Mouse (Mus musculus) right cerebral cortex, adult 2 months (tissue): ENCODE results near the gene Mttp.

Experiments used
- DNase-seq, 2 experiments: peaks; one replicate each; pipeline ENCODE4 v3.0.0; 2021 to 2022; ENCODE audit warnings: low spot score in 2 of 2

The Mttp gene

DNA sequence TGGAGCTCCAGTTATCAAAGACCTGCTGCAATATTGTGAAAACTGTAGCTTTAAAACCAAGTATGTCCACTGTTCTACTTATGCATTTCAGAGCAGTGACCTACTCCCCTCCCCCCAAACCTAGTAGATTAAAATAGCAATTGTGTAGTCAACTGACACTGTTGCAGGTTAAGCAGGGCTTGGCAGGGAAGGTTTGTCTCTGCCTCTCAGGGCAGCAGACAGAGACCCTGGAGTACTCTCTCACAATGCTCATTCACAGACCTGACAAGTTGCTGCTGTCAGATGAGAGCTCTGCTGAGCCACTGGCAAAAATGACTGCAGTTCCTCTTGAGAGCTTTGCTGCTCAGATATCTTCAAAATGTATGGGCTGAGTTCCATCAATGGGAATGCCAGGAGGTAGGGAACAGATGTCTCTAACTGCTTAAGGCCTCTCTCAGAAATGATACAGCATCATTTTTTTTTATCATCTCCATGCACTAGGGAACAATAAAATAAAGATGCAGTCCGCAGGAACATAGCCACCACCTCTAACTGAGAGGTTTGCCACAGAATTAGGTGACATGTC lies 61.6 kb downstream of the Mttp start:
- peak in 1 of 2 experiments; percentile 22 for DNase-seq

DNA sequence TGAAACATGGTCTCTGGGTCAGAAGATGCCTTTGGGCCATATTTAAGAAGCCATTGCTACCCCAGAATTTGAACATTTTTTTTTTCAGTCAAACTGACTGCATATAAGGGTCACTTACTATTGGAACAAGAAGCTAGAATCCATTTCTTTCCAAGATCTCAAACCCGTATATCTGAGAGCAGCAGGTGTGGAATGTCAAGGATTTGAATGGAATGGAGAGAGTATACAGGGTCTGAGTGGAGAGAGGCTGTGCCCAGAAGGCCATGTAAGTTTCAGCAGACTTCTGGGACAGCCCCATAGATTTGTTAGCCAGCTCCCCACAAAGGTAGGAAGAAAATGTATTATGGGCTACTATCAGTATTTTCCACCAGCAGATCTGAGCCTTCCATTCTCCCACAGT lies 66.1 kb downstream of the Mttp start:
- no peak for DNase-seq

DNA sequence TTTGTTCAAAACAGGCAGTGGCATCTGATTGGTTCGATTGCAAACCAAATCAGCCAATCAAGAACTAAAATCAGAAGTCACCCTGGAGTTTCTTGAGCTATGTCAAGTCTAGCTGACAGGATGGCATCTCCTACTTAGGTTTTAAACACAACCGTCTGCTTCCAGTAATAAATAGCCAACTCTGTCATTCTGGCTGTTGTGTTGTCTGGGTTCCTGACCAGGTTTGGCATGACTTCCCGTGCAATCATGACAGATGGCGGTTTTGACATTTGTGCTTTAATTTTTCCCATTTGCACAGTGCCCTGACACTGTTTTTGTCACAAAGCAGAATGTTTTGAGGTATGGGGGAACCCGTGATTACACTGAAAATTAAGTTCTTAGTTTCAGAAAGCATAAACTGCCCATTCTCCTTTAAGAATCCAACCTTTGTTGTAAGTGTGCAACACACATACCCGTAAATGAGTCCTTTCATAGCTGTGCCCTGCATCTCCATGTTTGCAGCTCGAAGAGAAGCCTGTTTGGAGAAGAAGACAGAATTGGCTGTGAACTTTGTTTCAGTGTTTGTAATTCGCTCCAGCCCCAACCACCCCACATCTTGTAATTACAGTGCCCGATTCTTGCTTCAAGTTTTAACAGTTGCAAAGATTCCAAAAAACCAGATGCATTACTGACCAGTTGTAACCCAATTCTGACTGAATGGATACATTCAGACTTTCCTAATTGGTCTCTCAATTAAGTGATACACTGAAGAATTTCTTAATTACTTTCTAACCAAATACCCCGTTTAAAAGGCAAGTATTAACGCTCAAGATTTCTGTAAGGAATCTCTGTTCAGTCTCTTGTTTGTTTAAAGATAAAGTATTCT lies 67.1 kb downstream of the Mttp start:
- no peak for DNase-seq

DNA sequence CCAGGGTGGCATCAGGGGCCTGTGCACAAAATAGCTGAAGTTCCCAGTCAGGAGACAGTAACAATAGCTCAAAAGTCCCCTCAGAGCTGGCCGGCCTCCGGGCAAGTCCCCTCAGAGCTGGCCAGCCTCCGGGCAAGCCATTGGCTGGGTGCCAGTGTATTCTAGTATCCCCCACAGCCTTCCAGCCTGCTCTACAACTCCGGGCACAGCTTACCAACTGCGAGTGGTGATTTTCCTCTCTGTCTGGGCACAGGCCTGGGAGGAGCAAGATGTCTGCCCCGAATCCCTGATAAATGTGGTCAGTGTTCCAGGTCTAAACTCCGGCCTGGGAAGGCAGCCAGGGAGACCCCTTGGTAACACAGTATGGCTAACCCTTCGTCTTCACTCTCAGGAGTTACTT lies 69.6 kb downstream of the Mttp start:
- DNase-seq = no peak

DNA sequence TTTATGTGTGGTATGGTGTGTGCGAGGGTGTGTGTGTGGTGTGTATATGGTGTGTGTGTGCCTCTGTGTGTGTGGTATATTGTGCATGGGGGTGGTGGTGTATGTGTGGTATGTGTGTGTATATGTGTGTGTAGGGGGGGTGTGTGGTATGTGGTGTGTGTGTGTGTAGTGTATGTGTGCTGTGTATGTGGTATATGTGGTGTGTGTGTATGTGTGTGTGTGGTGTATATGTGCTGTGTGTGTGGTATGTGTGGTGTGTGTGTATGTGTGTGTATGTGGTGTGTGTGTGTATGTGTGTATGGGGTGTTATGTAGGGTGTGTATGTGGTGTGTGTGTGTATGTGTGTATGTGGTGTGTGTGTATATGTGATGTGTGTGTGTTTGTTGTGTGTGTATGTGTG lies 70.6 kb downstream of the Mttp start:
- no peak for DNase-seq

DNA sequence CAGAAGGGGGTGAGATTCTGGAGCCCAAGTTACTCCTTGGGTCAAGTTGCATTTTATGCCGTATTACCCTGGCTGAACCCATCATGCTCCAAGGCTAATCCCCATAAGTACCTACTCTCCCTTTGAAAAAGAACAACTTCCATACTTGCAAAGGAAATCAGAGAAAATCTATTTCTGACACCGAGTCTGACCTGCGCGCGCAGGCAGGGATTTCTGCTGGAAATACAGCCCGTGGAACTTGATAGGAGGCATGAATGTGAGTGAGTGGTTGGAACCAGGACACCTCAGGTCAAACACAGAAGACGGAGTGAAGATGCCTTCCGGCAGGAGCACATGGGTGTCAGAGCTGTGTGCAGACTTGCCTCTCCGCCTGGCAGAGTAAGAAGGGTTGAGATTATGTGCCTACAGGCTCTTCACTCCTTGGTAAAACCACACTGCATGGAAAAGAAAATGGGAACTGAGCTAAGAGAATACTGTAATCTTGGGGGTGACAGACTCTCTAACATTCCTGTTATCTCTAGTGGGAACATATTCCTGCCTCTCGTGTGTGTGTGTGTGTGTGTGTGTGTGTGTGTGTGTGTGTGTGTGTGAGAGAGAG lies 73.2 kb downstream of the Mttp start:
- DNase-seq = no peak

DNA sequence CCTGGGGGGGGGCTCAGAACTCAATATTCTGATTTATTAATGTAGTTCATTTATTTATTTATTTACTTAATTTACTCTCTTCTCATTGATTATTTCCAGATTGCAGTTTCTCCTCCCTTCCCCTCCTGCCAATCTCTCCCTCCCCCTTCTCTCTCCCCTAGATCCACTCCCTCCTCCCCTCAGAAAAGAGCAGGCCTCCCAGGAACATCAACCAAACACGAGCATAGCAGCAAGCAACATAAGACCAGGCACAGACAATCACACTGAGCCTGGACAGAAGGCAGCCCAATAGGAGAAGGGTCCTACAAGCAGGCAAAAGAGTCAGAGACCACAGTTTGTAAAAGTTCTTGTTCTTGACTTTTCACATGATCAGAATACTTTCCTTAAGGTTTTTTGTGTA lies 73.8 kb downstream of the Mttp start:
- DNase-seq = no peak

DNA sequence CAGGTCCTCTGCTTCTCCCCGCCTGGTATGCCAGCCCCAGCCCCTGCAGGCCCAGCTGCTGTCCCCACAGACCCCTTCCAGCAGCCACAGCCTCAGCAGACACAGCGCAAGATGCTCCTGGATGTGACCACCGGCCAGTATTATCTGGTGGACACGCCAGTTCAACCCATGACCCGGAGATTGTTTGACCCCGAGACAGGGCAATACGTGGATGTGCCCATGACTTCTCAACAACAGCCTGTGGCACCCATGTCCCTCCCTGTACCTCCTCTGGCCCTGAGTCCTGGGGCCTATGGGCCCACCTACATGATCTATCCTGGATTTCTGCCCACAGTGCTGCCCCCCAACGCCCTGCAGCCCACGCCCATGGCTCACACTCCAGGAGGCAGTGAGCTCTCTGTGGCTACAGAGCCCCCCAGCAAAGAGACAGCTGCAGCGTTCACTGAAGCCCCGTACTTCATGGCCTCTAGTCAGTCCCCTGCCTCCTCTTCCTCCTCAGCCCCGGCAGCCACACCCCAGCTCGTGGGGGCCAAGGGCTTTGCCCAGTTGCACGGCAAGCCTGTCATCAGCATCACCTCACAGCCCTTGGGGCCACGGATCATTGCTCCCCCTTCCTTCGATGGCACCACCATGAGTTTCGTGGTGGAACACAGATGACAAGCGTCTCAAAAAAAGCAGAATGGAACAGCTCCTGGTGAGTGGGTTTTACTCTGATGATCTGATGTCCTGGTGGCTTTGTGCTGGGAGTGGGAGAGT lies 74.8 kb downstream of the Mttp start:
- no peak for DNase-seq

DNA sequence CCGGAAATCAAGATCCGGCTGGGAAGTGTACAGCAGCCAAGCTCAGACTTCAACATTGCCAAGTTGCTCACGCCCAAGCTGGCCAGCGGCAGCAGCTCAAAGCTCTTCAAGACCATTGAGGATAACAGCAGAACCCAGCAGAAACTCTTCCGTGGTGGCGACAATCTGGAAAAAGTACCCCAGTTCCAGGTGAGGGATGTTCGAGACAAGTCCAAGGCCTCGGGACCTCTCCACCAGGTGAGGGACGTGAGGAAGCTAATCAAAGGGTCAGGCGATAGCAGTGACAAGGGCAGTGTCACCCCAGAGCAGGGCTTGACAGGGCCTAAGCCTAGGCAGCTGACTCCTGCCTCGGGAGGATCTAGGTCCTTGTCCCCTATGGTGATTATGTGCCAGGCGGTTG lies 76.7 kb downstream of the Mttp start:
- DNase-seq = no peak

DNA sequence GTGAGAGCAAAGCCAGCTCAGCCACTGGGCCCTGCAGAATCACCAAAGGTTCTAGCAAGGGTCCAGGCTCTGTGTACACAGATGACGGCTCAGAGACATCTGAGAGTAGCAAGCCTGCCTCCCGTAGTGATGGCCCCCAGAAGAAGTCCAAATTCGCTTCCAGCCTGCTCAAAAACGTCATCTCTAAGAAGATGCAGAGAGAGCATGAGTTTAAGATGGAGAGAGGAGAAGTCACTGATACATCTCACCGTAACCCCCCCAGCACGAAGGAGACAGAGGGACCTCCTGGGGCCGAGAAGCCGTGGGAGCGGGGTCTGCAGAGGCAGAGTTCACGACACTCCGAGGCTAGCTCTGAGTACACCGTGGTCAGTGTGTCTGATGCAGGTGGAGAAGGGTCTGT lies 77.5 kb downstream of the Mttp start, which contains the start of gene Gm5105:
Gm5105 (minus strand) TSS at position 101 of the 400 bp plus-strand sequence.
- no peak for DNase-seq

DNA sequence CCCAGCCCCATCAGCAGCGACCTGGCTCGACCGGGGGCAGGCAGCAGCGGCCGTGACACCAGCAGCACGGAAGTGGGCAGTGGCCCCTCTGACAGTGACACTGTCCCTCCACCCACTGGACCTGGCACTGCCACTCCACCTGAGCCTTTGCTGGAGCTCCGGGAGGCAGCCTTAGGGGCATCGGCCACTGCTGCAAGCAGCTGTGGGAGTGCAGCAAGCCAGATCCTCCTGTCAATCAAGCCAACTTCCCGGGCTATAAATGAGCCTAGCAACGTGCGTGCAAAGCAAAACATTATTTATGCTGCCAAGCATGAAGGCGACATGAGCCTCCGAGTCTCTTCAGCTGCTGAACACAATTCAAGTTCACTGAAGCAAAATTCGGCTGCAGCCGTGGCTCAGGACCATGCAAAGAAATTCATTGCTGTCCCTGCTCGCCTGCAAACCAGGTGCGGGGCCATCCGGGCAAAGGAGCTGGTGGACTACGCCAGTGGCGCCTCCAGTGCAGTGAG lies 78.4 kb downstream of the Mttp start:
- peak in 1 of 2 experiments; percentile 35 for DNase-seq

DNA sequence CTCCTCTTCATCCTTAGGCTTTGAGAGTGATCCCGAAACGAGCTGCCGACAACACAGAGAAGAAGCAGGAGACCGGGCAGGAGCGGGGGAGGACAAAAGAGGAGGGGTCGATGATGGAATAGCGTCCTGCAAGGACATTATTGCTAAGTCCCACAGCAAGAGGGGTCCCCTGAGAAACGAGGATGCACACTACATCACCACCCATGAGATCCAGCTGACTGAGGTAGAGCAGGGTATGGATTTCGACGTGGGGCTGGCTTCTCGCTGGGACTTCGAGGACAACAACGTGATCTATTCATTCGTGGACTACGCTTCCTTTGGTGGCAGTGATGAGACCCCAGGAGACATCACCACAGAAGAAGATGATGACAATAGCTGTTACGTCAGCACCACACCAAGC lies 78.8 kb downstream of the Mttp start:
- no peak for DNase-seq

DNA sequence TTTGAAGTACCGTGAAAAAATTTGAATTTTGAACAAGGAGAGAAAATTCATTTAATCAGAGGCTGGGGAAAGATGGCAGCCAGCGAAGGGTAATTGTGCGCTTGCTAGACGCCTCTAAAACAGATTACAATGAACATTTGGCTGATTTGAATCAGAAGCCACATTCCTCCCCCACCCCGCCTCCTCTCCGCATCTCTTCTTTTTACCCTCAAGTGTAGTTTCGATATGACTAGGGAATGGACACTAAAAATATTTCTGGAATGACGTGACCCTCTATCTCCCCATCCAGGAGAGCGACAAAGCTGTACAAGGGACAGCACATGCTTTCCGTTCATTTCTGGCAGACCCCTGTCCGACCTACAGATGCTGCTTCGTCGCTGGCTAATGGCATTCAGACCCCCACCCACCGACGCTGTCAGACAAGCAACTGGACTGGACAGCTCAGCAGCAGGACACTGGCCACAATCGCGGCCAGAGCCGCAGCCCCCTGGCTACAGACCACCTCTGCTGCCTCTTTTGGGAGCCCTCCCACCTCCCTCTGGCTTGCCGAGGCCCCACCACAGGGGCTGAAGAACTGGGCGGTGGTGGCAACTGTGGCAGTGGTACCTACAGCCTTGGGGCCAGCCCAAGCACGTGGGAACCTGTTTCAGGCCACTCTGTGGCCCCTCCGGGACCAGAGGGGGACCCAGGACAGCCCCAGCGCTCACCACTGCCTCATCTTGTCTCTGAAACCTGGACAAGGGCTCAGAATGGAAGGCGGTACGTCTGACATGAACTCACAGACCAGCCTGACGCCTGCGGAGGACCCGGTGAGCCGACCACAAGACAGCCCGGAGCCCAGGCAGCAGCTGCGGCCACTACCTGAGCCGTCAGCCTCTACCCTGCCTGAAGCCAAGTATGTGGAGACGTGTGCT lies 79.8 kb downstream of the Mttp start, which contains the start of gene 1110002E22Rik:
1110002E22Rik (plus strand) TSS at position 321 of the 914 bp plus-strand sequence.
- DNase-seq = peak; percentile 45 to 59

DNA sequence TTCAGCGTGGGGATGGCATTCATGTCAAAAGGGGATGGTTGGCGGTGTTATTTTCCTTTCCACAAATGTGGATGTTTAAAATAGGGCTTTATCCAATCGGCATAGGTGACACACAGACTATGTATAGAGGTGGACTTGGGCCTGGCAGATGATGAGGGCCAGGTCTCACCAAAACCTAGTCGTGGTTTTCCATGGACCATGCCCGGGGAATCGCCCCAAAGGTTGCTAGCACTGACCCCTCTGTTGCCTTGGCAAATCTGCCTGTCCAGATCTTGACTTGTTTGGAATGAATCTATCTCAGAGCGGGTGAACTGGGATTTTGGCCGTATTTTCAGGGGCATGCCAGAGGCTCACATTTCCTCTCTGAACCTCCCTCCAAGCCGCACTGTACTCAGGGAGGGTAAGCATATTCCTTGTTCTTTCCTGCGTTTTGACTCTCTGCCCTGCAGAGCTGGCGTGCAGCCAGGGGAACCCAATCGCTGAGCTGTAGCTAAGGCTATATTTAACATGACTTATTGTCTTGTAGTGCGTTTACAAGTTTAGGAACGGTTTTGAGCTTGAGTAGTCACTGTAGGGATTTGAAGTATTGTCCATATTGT lies 80.9 kb downstream of the Mttp start:
- peak in 1 of 2 experiments; percentile 21 for DNase-seq

DNA sequence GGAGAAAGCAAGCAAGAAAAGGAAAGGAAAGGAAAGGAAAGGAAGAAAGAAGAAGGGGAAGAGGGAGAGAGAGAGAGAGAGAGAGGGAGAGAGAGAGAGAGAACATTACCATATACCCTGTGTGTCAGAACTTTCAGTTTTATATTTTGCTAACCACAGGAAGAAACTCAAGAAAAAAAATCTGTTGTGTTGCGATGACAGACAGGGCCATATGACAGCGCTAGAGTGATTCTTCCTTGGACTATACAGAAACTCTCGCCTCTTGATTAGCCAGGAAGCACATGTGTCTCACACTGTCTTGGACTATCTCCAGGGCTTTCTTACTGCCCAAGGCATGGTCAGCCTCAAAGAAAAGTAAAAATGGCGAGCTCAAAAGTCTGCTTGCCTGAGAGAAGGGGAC lies 82.1 kb downstream of the Mttp start:
- DNase-seq = no peak

DNA sequence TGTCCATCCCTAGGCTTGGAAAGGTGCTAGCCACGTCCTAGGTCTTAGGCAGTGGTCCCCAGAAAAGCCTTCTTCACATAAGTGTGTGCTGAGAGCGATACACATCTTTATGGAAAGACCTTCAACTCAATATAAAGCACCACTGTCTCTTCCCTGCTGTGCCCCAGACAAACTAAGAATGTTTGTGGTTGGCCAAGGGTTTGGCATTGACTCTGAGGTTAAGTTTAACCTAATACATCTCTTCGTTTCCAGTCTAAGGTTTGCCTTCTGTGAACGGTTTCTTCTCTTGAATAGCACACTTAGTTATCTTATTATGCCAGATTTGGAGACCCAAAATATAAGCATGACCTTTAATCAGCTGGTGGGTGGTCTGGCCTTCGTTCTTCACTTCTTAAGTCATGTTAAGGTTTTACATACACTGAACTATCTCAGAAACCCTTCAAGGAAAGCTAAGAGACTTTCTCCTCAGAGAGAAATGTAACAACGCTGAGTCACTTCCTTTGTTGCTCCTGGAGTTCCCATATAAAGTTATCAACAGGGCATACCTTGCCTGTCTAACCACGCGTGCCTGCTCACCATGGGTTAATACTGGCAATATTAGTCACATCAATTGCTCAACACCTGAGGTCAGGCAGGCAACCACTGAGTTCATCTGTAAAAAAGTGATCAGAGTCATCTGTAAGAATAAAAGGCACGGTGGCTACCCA lies 83.4 kb downstream of the Mttp start:
- DNase-seq = no peak

DNA sequence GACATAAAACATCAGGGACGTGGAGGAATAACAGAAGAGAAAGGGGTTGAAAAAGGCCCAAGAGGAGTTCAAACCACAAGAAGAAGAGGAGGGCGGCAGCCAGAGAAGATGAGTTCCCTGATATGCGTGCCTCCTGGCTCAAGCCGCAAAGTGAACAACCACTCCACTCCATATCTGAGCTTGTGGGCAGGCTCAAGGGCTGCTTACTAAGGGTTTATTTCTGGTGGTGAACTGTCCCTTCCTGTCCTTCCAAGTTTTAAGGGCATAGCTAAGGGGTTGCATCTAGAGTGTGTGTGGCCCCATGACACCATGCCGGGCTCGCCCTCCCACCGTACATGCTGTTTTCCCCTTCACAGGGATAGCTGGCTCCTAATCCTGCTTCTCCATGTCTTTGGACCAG lies 84.3 kb downstream of the Mttp start:
- DNase-seq = no peak

DNA sequence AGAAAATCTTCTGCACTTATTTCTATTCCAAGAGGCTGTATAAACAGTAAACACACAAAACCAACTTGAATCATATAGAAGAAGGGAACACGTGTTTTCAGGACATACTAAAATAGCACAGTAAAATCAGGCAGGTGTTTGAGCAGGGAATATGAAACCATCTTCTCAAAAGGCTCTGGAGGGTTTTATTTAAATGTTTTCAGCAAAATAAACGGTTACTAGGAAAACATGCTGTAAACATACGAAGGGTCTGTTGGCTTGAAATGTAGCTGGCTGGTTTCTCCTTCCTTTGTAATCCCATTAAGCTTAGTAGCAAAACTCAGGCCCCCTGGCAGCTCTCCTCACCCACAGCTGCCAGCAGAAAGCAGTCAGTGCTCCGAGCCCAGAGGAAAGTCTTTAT lies 86.5 kb downstream of the Mttp start:
- no peak for DNase-seq

DNA sequence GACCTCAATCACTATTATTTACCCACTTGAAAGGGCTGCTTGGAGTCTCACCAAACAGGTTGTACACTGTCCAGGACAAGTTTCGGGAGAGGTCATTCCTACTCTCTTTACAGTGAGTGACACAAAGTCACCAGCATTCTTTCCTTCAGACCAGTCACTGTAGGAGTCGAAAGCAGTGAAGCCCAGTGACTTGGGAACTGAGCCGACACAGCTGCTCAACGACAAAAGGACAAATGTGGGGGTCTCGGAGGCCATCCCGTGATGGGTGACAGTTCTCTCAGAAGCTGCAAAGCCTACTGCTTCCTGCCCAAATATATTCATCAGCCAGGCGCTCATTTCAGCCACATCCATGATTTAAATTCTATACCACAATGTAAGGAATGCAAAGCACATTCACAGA lies 87.8 kb downstream of the Mttp start:
- no peak for DNase-seq

DNA sequence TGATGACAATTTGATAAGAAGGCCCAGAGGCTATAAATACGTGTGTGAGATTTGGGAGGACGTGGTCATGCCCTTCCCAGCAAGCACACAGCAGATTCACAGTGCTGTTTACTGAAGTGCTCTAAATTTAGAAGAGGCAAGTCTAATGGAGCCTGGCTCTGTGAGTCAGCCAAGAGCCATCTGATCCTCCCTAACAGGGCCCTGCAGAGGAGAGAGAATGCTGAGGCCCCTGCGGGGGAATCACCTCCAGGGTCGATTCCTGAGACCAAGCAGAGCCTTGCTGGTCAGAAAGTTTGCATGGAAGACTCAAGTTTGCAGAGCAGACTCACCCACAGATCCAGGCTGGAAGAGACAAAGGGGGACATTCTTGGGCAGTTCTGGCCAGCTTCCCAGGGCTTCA lies 90.8 kb downstream of the Mttp start:
- DNase-seq = no peak
